Mouse (Mus musculus): Measurements from ENCODE around the gene Klhl36. TPM values are rescaled to one million over a fixed set of nuclear protein-coding genes. Genes with fewer than 3 reads are reported as not detected.

The Klhl36 gene
- polyA plus RNA-seq, 1 experiment from 2014 or later = 11.2 TPM

- Histone ChIP-seq H3K4me2 (replicated peaks; ENCODE audit: low read depth, low read length) (no peak overlapping the region), H3K9me3 (ENCODE audit: control insufficient read depth, low read depth, low read length) (no peaks in the 10 kb centered on the region), H3K27ac (ENCODE audit: low read length) (no peak overlapping the region), H3K27me3 (ENCODE audit: control insufficient read depth, insufficient read depth, low read length) (no peaks in the 10 kb centered on the region), H3K9ac (replicated peaks; ENCODE audit: low read depth, low read length) (no peak overlapping the region), H3K4me3 (ENCODE audit: low read depth, low read length) (no peak overlapping the region), H3K36me3 (ENCODE audit: control insufficient read depth, insufficient read depth, low read length) (no peaks in the 10 kb centered on the region), H3K4me1 (ENCODE audit: control insufficient read depth, insufficient read depth, low read length) (peaks cover 6% of the 10 kb centered on the region)
- no peak for ATAC-seq (ENCODE audit: insufficient number of reproducible peaks, insufficient read depth, low FRiP score, low read depth)
- 76% methylated on average over 6 of the region's 6 CpGs for WGBS
Measured at GRCm38 (mm10) chr8:119881301-119881700, 19.2 kb downstream of the Klhl36 start.

GRCm38 (mm10) chr8:119881917-119882316, 19.9 kb downstream of the Klhl36 start:
- WGBS = 82% methylated on average over 8 of the region's 8 CpGs
- no peak overlapping the region for H3K9ac ChIP-seq (replicated peaks; ENCODE audit: low read depth, low read length)
- H3K4me3 ChIP-seq (ENCODE audit: low read depth, low read length) = no peak overlapping the region
- H3K4me2 ChIP-seq (replicated peaks; ENCODE audit: low read depth, low read length) = no peak overlapping the region
- no peaks in the 10 kb centered on the region for H3K27me3 ChIP-seq (ENCODE audit: control insufficient read depth, insufficient read depth, low read length)
- no peaks in the 10 kb centered on the region for H3K9me3 ChIP-seq (ENCODE audit: control insufficient read depth, low read depth, low read length)
- H3K27ac ChIP-seq (ENCODE audit: low read length) = no peak overlapping the region
- no peaks in the 10 kb centered on the region for H3K36me3 ChIP-seq (ENCODE audit: control insufficient read depth, insufficient read depth, low read length)
- peaks cover 6% of the 10 kb centered on the region for H3K4me1 ChIP-seq (ENCODE audit: control insufficient read depth, insufficient read depth, low read length)
- no peak for ATAC-seq (ENCODE audit: insufficient number of reproducible peaks, insufficient read depth, low FRiP score, low read depth)

GRCm38 (mm10) chr8:119883281-119883680, 21.2 kb downstream of the Klhl36 start:
- Histone ChIP-seq H3K36me3 (ENCODE audit: control insufficient read depth, insufficient read depth, low read length) (no peaks in the 10 kb centered on the region), H3K9ac (replicated peaks; ENCODE audit: low read depth, low read length) (no peak overlapping the region), H3K9me3 (ENCODE audit: control insufficient read depth, low read depth, low read length) (no peaks in the 10 kb centered on the region), H3K4me1 (ENCODE audit: control insufficient read depth, insufficient read depth, low read length) (peaks cover 6% of the 10 kb centered on the region), H3K4me3 (ENCODE audit: low read depth, low read length) (no peak overlapping the region), H3K27me3 (ENCODE audit: control insufficient read depth, insufficient read depth, low read length) (no peaks in the 10 kb centered on the region), H3K4me2 (replicated peaks; ENCODE audit: low read depth, low read length) (no peak overlapping the region), H3K27ac (ENCODE audit: low read length) (no peak overlapping the region)
- no peak for ATAC-seq (ENCODE audit: insufficient number of reproducible peaks, insufficient read depth, low FRiP score, low read depth)
- 92% methylated on average over 7 of the region's 7 CpGs for WGBS

- no peak overlapping the region for H3K4me3 ChIP-seq (ENCODE audit: low read depth, low read length)
- H3K27ac ChIP-seq (ENCODE audit: low read length) = 0 out of 2 replicates have a peak overlapping the region, but pooled peaks have one; percentile 16
- no peak overlapping the region for H3K4me2 ChIP-seq (replicated peaks; ENCODE audit: low read depth, low read length)
- WGBS = 23% methylated on average over 3 of the region's 3 CpGs
- H3K9ac ChIP-seq (replicated peaks; ENCODE audit: low read depth, low read length) = no peak overlapping the region
- no peaks in the 10 kb centered on the region for H3K9me3 ChIP-seq (ENCODE audit: control insufficient read depth, low read depth, low read length)
- H3K4me1 ChIP-seq (ENCODE audit: control insufficient read depth, insufficient read depth, low read length) = peaks cover 6% of the 10 kb centered on the region
- no peaks in the 10 kb centered on the region for H3K36me3 ChIP-seq (ENCODE audit: control insufficient read depth, insufficient read depth, low read length)
- H3K27me3 ChIP-seq (ENCODE audit: control insufficient read depth, insufficient read depth, low read length) = no peaks in the 10 kb centered on the region
- peak; percentile 67 for ATAC-seq (ENCODE audit: insufficient number of reproducible peaks, insufficient read depth, low FRiP score, low read depth)
Measured at GRCm38 (mm10) chr8:119885612-119886011, 23.5 kb downstream of the Klhl36 start.

GRCm38 (mm10) chr8:119887130-119887529, 25.1 kb downstream of the Klhl36 start:
- no peak for ATAC-seq (ENCODE audit: insufficient number of reproducible peaks, insufficient read depth, low FRiP score, low read depth)
- Histone ChIP-seq H3K4me1 (ENCODE audit: control insufficient read depth, insufficient read depth, low read length) (peaks cover 6% of the 10 kb centered on the region), H3K27ac (ENCODE audit: low read length) (no peak overlapping the region), H3K36me3 (ENCODE audit: control insufficient read depth, insufficient read depth, low read length) (no peaks in the 10 kb centered on the region), H3K9ac (replicated peaks; ENCODE audit: low read depth, low read length) (no peak overlapping the region), H3K4me2 (replicated peaks; ENCODE audit: low read depth, low read length) (no peak overlapping the region), H3K27me3 (ENCODE audit: control insufficient read depth, insufficient read depth, low read length) (no peaks in the 10 kb centered on the region), H3K4me3 (ENCODE audit: low read depth, low read length) (no peak overlapping the region), H3K9me3 (ENCODE audit: control insufficient read depth, low read depth, low read length) (no peaks in the 10 kb centered on the region)
- 85% methylated on average over 3 of the region's 3 CpGs for WGBS

- no peak for ATAC-seq (ENCODE audit: insufficient number of reproducible peaks, insufficient read depth, low FRiP score, low read depth)
- WGBS = 75% methylated on average over 4 of the region's 4 CpGs
- Histone ChIP-seq H3K4me1 (ENCODE audit: control insufficient read depth, insufficient read depth, low read length) (peaks cover 6% of the 10 kb centered on the region), H3K9me3 (ENCODE audit: control insufficient read depth, low read depth, low read length) (no peaks in the 10 kb centered on the region), H3K36me3 (ENCODE audit: control insufficient read depth, insufficient read depth, low read length) (no peaks in the 10 kb centered on the region), H3K4me3 (ENCODE audit: low read depth, low read length) (no peak overlapping the region), H3K27me3 (ENCODE audit: control insufficient read depth, insufficient read depth, low read length) (no peaks in the 10 kb centered on the region), H3K27ac (ENCODE audit: low read length) (no peak overlapping the region), H3K4me2 (replicated peaks; ENCODE audit: low read depth, low read length) (no peak overlapping the region), H3K9ac (replicated peaks; ENCODE audit: low read depth, low read length) (no peak overlapping the region)
Measured at GRCm38 (mm10) chr8:119888012-119888411, 25.9 kb downstream of the Klhl36 start.

- no peak overlapping the region for H3K4me2 ChIP-seq (replicated peaks; ENCODE audit: low read depth, low read length)
Measured at GRCm38 (mm10) chr8:119897069-119897468, 35.0 kb downstream of the Klhl36 start.

GRCm38 (mm10) chr8:119897933-119898332, 35.9 kb downstream of the Klhl36 start:
- WGBS = 24% methylated on average over 13 of the region's 13 CpGs
- no peak for ATAC-seq (ENCODE audit: insufficient number of reproducible peaks, insufficient read depth, low FRiP score, low read depth)
- H3K4me3 ChIP-seq (ENCODE audit: low read depth, low read length) = no peak overlapping the region
- H3K4me2 ChIP-seq (replicated peaks; ENCODE audit: low read depth, low read length) = no peak overlapping the region
- no peaks in the 10 kb centered on the region for H3K9me3 ChIP-seq (ENCODE audit: control insufficient read depth, low read depth, low read length)
- H3K4me1 ChIP-seq (ENCODE audit: control insufficient read depth, insufficient read depth, low read length) = no peaks in the 10 kb centered on the region
- no peaks in the 10 kb centered on the region for H3K36me3 ChIP-seq (ENCODE audit: control insufficient read depth, insufficient read depth, low read length)
- no peak overlapping the region for H3K27ac ChIP-seq (ENCODE audit: low read length)
- H3K27me3 ChIP-seq (ENCODE audit: control insufficient read depth, insufficient read depth, low read length) = no peaks in the 10 kb centered on the region
- H3K9ac ChIP-seq (replicated peaks; ENCODE audit: low read depth, low read length) = no peak overlapping the region

More at GRCm38 (mm10) chr8:119897069-119897468, 35.0 kb downstream of the Klhl36 start:
- H3K9me3 ChIP-seq (ENCODE audit: control insufficient read depth, low read depth, low read length) = no peaks in the 10 kb centered on the region
- H3K36me3 ChIP-seq (ENCODE audit: control insufficient read depth, insufficient read depth, low read length) = no peaks in the 10 kb centered on the region
- H3K27ac ChIP-seq (ENCODE audit: low read length) = no peak overlapping the region
- WGBS = 86% methylated on average over 4 of the region's 4 CpGs
- H3K27me3 ChIP-seq (ENCODE audit: control insufficient read depth, insufficient read depth, low read length) = no peaks in the 10 kb centered on the region
- H3K4me1 ChIP-seq (ENCODE audit: control insufficient read depth, insufficient read depth, low read length) = no peaks in the 10 kb centered on the region
- H3K4me3 ChIP-seq (ENCODE audit: low read depth, low read length) = no peak overlapping the region
- H3K9ac ChIP-seq (replicated peaks; ENCODE audit: low read depth, low read length) = no peak overlapping the region
- ATAC-seq (ENCODE audit: insufficient number of reproducible peaks, insufficient read depth, low FRiP score, low read depth) = 0 out of 2 replicates have a peak, but pooled peaks have one; percentile 49

- Histone ChIP-seq H3K9me3 (ENCODE audit: control insufficient read depth, low read depth, low read length) (no peaks in the 10 kb centered on the region), H3K36me3 (ENCODE audit: control insufficient read depth, insufficient read depth, low read length) (no peaks in the 10 kb centered on the region), H3K27ac (ENCODE audit: low read length) (no peak overlapping the region), H3K4me2 (replicated peaks; ENCODE audit: low read depth, low read length) (no peak overlapping the region), H3K4me3 (ENCODE audit: low read depth, low read length) (no peak overlapping the region), H3K27me3 (ENCODE audit: control insufficient read depth, insufficient read depth, low read length) (no peaks in the 10 kb centered on the region), H3K9ac (replicated peaks; ENCODE audit: low read depth, low read length) (no peak overlapping the region), H3K4me1 (ENCODE audit: control insufficient read depth, insufficient read depth, low read length) (no peaks in the 10 kb centered on the region)
- no peak for ATAC-seq (ENCODE audit: insufficient number of reproducible peaks, insufficient read depth, low FRiP score, low read depth)
- 62% methylated on average over 3 of the region's 3 CpGs for WGBS
Measured at GRCm38 (mm10) chr8:119901349-119901748, 39.3 kb downstream of the Klhl36 start.
